Mouse (Mus musculus) neural tube, embryonic 13.5 days (tissue): ENCODE results near the gene Aldh2. TPM values are rescaled to one million over a fixed set of nuclear protein-coding genes. Genes with fewer than 3 reads are reported as not detected.

Experiments
- polyA plus RNA-seq: library from polyadenylated mRNA; unstranded; fragments of >200 nt; fragmentation: Nextera tagmentation; extraction: Ambion mirVana; gene quantifications from 2 replicates; pipeline ENCODE4 v1.2.1, GENCODE M21; 2015

The Aldh2 gene
- polyA plus RNA-seq, 1 experiment from 2014 or later: 133 TPM

Other genes starting within 250 kb of the Aldh2 start
- 119 and 130 TPM in 2 replicates for gene Trafd1, start 208.2 kb downstream of the Aldh2 start, polyA plus RNA-seq
- 46.7 and 53.9 TPM in 2 replicates for gene Naa25, start 195.9 kb downstream of the Aldh2 start, polyA plus RNA-seq
- 1.8 and 2.1 TPM in 2 replicates for gene Tmem116, start 141.9 kb downstream of the Aldh2 start, polyA plus RNA-seq
- gene Erp29, start 141.3 kb downstream of the Aldh2 start, polyA plus RNA-seq: 171 and 174 TPM in 2 replicates
- gene Adam1b, start 90.4 kb downstream of the Aldh2 start, polyA plus RNA-seq: not detected in 2 replicates
- gene Adam1a, start 48.3 kb downstream of the Aldh2 start, polyA plus RNA-seq: 2.4 and 4.1 TPM in 2 replicates
- gene Gm42878, start 48.3 kb downstream of the Aldh2 start, polyA plus RNA-seq: not detected in 2 replicates
- 59.6 and 59.7 TPM in 2 replicates for gene Mapkapk5, start 47.9 kb downstream of the Aldh2 start, polyA plus RNA-seq
- gene Acad12, start 25.1 kb upstream of the Aldh2 start, polyA plus RNA-seq: 1.6 and 2.0 TPM in 2 replicates
- 1.3 and 1.6 TPM in 2 replicates for gene Acad10, start 66.7 kb upstream of the Aldh2 start, polyA plus RNA-seq
- gene Brap, start 66.7 kb upstream of the Aldh2 start, polyA plus RNA-seq: 46.1 and 47.3 TPM in 2 replicates
- gene Atxn2, start 117.5 kb upstream of the Aldh2 start, polyA plus RNA-seq: 83.7 and 89.1 TPM in 2 replicates
- 6.9 and 7.7 TPM in 2 replicates for gene Sh2b3, start 243.8 kb upstream of the Aldh2 start, polyA plus RNA-seq